Mouse (Mus musculus) adrenal gland, adult (tissue): ENCODE data around the gene Rad51.

Experiments used
- DNase-seq, 2 experiments: peaks; one replicate each; pipeline ENCODE4 v3.0.0; 2022 to 2023; ENCODE audit warnings: low spot score in 1 of 2; ENCODE audit not compliant: inconsistent age in 2 of 2

Gene Rad51

DNA sequence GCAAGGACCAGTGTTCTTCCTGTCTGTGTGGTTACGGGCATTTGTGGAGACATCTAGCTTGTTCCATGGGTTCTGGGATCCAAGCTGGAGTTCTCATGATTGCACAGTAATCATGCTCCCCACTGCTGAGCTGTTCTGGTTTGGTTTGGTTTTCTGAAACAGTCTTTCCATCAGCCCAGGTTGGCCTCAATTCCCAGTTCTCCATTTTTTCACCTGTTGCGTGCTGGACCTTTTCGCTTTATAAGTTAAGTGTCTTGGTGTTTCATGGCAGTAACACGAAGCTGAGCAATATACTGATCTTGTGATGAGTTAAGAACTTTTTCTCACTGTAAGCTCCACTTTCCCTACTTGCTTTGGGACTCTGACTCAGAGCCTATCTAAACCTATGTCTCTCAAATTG is 51.4 kb downstream of the Rad51 start:
- no peak for DNase-seq

DNA sequence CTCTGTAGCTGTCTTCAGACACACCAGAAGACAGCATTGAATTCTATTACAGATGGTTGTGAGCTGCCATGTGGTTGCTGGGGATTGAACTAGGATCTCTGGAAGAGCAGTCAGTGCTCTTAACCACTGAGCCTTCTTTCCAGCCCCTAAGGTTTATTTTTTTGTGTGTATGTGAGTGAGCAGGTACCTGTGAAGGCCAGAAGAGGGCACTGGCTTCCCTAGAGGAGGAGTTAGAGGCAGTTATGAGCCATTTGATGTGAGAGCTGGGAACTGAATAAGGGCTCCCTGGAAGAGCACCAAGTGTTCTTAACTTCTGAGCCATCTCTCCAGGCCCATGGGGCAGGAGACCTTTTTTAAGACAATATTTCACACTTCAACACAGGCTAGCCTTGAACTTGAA is 52.8 kb downstream of the Rad51 start:
- DNase-seq = no peak

DNA sequence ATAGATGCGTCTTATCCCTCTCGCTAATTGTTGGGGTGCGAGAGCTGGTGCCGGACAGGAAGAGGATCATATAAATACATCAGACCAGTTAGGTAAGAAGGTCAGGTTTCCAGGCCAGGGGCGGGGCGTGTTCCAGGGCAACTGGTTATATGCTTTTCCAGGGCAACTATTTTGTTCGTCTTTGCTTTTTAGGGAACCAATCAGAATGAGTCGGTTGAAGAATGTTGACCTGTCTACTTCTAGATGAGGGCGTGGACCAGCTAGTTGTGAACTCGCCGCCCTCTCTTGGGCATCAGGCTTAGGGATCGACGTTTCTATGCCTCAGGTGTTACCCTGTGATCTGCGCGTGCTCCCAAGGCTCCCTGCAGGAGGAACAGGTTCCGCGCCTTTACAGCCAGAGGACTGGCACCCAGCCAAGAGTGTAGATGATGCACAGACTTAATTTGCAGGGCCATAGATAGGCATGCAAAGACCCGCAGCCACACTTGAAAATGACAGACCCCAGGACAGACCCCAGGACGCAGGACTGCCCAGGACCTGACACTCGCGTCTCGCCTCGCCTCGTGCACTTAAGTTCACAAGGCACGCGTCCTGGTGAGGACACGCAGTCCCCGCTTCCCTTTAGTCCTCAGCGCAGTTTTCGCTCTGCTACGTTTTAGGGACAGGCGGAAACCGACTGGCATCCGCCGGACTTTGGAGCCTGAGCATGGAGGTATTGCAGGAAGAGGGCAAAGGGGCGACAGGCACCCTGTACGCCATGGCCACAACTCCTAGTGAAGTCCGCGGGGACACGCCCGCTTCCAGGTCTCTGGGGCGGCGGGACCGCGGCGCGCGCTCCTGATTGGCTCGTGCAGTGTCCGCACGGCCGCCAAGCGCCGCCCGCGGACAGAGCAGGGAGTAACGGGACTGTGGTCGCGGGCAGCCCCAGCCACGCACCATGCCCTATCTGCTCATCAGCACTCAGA is 54.6 kb downstream of the Rad51 start, which contains the start of gene Gchfr:
Gene Gchfr (plus strand): TSS at position 873 of the 965 bp plus-strand sequence.
- peak; percentile 82 to 92 for DNase-seq

DNA sequence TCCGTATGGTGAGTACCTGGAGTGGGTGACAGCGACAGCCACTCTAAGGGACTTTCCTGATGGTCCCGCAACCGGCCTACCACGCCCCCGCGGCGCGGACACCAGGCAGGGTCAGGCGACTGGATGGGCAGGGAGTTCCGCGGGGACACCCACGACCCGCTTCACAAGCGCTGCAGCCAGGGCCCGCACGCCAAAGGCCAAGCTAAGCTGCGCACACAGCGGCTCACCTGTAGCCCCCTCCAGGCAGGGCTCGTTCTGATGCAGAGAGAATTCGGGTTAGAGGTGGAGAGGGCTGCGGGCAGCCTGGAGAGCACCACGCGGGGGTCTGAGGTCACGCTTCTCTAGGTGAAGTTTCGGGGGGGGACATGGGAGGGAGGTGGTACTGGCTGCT is 55.3 kb downstream of the Rad51 start:
- no peak for DNase-seq

DNA sequence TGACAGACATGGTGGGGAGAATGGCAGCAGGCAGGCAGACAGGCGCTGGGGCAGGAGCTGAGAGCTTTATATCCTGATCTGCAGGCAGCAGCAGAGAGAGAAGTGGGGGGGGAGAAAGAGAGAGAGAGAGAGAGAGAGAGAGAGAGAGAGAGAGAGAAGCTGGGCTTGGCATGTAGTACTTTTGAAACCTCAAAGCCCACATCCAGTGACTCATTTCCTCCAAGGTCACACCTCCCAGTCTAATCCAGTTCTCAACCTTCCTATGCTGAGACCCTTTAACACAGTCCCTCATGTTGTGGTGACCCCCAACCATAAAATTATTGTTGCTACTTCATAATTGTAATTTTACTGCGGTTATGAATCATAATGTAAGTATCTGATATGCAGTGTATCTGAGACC is 57.7 kb downstream of the Rad51 start:
- no peak for DNase-seq

DNA sequence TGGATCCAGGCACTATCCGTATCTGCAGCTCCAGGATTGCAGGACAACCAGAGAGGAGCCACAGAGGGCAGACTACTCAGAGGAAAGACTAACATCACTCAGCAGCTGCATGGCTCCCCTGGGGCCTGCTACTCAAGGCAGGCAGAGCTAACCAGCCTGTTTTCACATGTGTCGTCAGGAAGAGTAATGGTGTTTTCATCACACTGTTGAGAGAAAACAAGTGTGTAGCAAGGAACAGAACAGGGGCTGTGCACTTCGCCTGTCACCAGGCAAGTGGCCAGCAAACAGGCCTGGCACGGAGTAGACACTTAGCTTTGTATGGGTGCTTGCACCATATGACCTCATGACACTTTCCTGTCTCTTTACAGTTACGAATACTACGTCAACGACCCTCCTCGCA is 59.0 kb downstream of the Rad51 start:
- DNase-seq = peak in 1 of 2 experiments; percentile 47

DNA sequence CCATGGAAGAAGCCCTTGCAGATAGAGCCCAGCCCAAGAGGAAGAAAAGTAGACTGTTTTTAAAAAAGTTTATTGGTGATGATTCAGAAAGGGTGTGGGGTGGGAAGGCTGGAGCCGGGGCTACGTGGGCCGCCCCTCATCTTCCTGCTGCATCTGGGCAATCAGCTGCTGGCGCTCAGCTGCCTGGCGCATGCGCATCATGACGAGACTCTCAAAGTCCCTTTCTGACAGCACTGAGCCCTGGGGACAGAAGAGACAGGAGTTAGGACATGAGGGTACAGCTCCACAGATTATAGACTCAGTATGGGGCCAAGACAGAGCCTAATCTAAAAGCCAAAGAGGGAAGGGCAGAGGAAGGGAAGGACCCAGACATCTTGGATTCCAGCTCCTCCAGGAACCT is 59.9 kb downstream of the Rad51 start:
- DNase-seq = peak in 1 of 2 experiments; percentile 19

DNA sequence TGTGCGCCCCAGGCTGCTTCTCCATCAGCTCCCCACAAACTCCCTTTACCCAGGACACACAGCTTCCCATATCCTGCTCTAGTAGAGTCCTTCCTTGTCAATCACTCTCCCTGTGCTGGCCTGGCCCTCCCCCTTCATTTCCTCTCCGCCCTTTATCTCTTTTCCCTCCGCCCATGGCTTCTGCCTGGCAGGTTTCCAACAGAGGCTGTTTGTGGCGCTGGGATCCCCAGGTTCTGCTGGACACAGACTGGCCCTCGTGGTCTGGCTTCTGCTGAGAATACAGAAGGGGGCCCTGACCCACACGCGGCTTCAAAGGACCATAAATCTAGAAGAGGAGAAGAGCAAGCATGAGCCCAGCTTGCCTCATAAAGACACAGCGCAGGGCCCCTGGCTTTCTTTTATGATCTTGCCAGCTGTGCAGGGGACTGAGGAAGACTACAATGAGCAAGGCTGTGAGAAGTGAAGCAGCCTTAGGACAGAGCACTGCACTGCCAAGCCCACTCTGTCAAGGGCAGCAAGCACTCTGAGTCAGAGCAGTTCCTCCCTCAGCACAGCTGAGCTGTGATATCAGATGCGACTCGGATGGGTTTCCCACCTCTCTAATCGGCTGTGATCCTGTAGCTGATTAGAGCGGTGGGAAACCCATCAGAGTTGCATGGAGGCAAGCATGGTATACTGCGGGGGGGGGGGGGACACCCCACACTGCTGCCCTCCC is 60.4 kb downstream of the Rad51 start:
- peak; percentile 84 to 91 for DNase-seq

DNA sequence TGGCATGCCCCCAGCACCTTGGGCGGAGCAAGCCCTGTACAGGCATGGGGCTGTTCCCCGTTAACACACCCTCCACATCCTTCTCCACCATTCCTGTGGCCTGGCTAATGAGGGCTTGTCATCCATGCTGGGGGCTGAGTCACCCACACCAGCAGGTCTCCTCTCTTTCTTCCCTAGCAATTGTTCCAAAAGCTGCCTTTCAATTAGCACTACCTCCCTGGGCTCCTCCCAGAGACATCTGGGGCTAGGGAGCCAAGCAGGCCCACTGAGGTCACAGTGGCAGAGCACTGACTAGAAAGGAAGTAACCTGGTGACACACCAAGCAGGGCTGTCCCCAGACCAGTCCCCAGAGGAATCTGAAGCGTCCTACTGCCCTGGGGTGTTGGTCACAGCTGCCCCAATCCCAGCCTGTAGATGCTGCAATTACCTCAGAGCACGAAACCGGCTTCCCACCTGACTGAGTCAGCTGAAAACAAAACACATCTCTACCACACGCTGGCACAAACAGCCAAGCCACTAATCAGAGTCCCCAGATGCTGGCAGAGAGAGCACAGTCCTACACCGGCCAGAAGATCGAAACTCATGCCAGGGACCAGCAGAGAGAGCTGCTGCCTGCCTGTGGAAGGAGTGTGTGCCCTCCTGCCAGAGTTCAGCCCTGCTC is 61.5 kb downstream of the Rad51 start, which contains the start of gene Gm14137:
Gene Gm14137 (plus strand): TSS at position 519 of the 661 bp plus-strand sequence.
- DNase-seq = peak in 1 of 2 experiments; percentile 44

DNA sequence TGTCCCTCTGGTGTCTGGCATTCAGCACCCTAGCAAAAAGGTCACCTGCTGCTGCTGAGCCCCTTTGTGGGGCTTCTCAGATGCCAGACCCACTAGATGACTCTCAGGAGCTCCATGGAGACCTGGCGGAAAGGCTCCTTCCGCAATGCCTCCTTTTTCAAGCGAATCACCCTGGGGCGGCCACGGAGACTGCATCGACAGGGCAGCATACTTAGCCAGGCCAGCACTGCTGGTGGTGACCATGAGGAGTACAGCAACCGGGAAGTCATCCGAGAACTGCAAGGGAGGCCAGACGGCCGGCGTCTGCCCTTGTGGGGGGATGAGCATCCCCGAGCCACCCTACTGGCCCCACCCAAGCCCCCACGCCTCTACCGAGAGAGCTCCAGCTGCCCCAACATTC is 62.3 kb downstream of the Rad51 start:
- no peak for DNase-seq

DNA sequence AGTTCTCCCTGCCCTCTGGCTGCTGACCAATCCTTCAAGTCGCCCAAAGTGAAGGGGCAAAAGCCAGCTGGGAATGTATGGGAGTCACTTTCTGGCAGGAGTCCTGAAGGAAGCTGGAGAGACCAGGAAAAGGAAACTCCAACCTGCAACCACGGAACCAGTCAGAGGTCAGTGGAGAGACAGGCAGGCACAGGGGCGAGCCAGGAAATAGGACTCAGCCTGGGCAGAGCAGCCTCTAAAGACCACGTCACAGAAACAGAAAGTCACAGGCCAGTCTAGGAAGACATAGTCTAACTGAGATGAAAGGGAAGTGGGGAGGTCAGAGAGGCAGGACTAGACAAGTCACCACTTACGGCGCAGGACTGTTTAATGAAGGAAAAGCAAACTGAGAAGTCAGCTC is 63.0 kb downstream of the Rad51 start:
- peak in 1 of 2 experiments; percentile 48 for DNase-seq

DNA sequence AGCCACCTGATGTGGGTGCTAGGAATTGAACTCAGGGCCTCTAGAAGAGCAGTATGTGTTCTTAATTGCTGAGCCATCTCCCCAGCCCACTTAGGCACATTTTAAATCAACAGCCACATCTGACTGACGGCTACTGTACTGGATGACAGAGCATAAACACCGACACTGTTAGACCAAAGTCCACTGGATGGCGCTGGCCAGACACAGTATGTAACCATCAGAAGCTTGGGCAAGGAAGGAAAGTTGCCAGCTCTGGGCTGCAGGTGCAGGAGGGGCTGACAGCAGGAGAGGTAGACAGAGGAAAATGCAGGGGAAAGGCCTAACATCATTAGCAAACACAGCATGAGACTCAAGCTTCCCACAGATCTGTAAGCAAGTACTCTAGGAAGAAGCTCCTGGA is 64.2 kb downstream of the Rad51 start:
- peak in 1 of 2 experiments; percentile 16 for DNase-seq

DNA sequence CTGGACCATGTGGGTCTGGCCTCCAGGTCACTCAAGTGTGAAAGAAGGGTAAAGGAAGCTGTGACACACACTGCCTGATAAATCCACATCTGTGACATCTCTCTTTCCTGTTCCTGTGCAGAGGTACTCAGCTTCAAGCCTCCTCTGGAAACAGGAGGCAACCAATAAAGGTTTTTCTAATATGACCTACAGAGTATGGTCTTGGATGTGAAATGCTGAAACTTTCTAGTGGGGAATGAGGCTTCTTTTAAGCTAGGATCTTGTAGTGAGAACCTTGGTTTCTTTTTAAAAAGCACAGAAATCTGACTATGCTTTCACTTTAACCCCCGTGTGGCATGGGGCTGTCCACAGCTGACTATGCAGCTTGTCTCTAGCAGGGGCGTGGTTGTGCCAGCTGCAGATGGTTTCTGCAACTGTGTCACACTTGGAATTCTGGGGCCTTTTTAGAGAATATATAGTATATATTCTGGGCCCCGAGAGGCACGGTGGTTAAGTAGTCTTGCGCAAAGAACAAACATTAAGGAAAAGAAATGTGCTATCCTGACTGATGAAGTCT is 64.9 kb downstream of the Rad51 start:
- no peak for DNase-seq

DNA sequence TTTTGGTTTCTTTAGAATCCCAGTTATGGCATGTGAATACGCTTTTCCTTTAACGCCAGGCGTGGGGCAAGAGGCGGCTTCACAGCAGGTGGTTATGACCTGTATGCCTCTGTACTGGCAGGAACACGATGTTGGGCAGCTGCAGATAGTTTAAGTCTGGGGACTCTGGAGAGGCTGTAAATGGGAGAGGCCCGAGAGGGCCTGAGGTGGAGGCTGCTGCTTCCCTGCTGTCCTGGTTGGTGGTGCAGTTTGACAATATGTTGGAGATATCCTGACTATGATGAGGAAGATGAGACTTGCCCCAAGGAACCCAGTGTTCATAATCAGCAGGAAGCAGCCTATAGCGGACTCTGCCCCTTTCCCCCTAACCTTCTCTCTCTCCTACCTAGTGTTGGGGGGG is 70.3 kb downstream of the Rad51 start:
- DNase-seq = no peak

DNA sequence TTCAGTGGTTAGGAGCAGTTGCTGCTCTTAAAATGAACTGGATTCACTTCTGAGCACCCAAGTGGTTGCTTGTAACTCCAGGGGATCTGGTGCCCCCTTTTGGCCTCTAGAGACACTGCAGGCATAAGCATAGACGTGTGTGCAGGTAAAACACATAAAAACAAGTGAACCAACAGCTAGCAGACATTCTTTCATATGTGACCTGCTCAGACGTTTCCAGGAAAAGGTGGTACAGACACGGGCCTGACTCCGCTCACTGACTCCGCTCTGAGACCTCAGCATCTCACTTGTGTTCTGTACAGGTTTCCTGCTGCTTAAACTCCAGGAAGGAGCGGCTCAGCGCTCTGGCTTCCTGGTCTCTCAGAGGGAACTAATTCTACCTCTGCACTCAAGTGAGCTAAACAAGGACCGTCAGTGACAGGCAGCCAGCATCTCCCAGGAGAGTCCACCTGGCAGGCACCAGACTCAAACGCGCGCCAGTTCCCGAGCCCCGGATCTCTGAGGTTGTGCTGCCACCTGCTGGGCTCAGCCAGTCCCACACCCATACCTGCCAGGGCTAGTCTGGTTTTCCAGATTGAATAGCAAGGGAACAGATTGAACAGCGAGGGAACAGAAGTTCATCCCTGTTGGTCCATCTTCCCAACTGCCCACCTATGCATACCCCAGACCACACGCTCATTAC is 76.6 kb downstream of the Rad51 start:
- peak; percentile 83 to 95 for DNase-seq

DNA sequence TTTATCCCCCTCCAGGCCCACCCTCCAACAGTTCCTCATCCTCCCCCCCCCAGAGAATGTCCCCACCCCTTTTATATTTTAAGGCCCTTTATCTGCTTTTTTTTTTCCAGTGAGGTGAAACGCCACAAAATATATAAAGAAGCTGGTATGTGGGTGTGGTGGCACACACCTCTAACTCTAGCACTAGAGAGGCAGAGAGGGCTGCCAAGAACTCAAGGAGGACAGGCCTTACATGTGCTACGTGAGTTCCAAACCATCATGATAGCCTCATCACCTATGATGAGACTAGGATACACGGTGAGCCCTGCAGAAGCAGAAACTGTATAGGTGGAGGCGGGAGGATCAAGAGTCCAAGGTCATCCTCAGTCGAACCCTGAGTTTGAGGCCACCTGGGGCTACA is 78.4 kb downstream of the Rad51 start:
- DNase-seq = no peak

DNA sequence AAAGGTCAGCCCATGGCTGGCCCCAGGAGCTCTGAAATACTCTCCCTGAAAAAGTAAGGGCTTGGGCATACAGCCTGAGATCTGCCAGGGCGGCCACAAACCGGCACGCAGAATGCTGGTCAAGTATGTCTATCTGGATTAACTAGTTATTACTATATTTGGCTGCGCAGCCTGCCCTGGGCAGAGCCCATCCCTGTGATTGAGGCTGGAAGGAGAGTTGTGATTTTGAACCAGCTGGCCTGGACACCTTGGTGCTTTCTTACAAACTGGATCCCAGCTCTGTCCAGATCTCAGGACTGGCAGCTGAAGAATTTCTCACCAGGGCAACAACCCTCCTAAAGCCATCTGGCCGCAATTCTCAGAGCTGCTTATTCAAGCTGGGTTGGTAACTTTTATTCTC is 81.5 kb downstream of the Rad51 start:
- peak in 1 of 2 experiments; percentile 21 for DNase-seq

DNA sequence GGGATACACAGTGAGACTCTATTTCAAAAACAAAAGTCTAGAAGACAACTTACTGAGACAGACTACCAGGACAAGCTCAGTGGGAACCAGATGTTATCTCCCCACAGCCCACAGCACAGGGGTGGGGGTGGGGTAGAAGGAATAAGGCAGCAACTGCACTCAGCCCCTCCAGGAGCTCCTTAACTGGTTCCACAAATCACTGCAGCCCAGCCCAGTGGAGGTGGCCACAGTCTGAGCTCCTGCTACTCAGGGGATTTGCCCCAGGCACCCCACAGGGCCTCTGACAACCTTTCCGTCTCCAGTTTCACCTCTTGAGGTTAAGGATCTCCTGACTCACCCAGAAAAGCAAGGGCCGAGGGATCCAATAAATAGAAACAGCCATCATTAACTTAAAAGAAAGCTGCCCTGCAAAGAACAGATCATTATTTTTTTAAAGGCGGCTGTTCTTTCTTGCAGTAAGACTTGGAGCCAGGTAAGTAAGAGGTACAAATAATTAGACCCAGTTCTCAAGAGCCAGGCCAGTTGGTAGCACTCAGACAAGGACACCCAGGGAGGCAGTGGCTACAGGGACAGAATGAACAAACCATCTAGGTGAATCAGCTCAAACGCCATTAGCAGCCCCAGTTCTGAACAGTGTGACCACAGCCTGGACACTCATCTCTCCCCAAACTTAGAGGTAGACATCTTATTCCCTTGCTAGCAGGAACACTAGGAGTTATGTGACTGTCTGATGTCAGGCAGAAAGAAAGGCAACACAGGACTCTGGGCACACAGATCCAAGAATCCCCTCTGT is 83.9 kb downstream of the Rad51 start:
- peak; percentile 52 to 65 for DNase-seq
